Mouse (Mus musculus): ENCODE results near the gene Tbcc.
A peak's percentile ranks its signal among the peaks of the same experiment; 100 is the strongest.
"Not testable (repeated sequence)": the region's sequence is repeated elsewhere in the genome, so short reads cannot be mapped to it uniquely, and the experiment has no call there.

Gene Tbcc

DNA sequence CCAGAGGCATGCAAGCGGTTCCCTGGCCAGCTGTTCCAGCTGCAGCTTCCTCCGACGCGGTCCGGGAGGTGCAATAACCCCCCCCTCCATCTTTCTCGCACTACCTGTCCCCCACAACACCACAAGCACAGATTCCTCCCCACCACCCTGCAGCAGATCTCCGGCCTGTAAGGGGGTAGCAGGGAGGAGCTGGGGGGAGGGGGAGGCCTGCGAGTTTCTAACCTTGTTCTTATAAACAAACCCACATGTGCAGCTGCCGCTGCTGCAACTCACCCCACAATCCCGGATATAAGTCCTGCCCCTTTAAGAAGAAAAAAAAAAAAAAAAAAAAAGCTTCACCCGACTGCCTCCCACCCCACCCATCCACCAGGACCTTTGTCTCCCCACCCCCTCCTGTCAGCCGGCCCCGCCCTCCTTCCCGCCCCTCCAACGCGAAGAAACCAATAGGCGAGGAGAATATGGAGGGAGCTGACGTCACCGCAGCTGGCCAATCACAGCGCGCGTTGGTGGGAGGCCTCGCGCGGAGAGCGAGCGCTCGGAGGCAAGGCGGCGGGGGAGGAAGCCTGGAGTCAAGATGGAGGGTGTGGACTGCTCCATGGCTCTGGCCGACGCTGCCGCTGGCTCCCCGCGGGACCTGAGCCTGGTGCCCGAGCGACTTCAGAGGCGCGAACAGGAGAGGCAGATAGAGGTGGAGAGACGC, at the start of gene Tbcc:
TSS of gene Tbcc (plus strand) at position 569 of the 700 bp plus-strand sequence.
- peak; percentile 96 to 97 for DNase-seq (ENCODE audit: low spot score in 2 of 2)

DNA sequence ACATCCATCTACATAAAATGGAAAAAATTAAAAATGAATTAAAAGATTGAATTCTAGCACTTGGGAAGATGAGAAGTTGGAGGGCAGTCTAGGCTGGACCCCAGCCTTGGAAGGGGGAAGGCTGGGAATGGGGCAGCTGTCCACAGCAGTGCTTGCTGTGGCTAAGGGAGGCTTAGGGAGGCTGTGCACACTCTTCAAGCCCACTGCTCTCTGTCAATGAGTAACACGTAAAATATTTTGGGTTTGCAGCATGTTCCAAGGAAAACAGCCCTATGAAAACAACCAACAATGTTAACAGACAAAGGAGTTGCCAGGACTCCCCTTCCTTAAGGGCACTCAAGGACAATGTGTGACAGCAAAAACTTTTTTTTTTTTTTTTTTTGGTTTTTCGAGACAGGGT, 47.5 kb upstream of the Tbcc start:
- no peak for DNase-seq (ENCODE audit: low spot score in 2 of 2)

DNA sequence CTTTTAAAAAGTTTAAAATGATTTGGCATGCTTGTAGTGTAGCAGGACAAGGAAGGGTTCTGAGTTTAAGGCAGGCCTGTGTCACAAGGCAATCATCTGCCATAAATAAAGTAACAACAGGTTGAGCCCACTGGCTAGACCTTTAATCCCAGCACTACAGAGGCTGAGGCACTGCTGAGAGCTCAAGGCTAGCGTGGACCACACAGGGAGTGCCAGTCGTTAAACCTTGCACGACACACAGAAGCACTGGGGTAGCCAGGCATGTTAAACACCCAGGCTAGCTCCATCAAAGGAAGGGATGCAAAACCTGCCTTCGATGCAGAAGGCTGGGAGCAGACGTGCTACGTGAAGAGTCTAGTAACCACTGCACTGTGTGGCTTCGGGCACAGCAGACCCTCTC, 46.8 kb upstream of the Tbcc start:
- no peak for DNase-seq (ENCODE audit: low spot score in 2 of 2)

DNA sequence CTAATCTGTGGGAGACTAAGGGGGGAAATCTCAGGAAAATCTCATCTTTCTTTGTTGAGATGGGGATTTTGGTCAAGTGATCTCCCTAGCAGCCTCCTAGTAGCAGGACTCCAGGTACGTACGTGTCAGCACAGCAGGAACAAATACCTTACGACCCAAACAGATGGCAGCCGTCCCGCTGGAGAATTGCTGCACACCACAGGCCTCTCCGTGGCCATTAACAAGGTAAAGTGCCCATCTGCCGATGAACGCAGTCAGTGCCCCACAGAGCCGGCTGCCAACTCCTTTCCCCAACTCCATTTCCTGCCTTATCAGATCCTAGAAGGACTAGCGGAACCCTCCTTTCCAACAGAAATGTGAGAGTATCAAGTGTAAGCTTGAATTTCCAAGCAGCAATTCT, 45.7 kb upstream of the Tbcc start:
- DNase-seq (ENCODE audit: low spot score in 2 of 2): no peak

DNA sequence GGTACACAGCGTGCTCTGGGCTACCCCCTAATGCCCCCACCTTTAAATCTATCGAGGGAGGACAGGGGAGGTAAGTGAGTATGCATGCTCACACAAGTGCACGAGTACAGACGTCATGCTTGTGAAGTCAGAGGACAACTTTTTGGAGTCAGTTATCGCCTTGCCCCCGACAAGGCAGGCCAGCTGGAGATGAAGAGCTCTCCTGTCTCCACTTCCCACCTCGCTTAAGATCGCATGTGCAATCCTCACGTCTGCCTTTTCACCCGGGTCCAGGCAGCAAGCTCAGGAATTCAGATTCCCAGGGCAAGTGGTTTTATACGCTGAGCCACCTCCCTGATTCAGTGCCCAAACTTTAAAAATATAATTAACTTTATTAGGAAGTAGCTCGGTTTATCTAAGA, 45.2 kb upstream of the Tbcc start:
- no peak for DNase-seq (ENCODE audit: low spot score in 2 of 2)

DNA sequence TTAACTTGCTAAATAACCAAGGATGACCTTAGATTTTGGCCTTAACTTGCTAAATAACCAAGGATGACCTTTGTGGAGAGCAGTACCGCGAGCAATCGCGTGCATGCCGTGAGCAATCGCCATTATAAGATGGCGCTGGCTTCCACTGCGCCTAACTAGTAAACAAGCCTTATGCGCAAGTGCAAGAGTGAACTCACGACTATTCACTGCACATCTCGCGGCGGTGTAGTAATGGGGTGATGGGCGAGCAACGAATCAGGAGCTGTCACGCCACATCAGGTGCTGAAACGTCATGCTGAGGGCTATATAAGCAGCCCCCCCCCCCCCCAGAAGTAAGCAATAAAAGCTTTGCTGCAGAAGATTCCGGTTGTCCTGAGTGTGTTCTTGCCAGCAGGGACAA, 43.9 kb upstream of the Tbcc start:
- not testable (repeated sequence) for DNase-seq (ENCODE audit: low spot score in 2 of 2)

DNA sequence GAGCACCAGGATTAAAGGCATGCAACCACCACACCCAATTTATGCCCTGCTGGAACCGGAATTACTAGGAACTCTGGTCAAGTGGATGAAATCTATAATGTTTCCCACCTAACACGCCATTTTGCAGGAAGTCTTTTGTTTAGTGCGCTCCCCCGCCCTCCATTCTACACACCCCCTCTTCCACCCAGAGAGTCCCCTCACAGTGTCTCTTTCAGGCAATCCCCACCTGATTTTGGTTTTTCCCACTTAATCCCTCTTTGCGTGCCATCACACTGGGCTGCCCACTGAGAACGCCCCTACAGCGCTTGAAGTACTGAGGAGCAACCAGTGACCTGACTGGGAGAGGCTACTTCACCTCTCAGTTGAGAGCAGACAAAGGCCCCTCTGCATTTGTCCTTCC, 43.3 kb upstream of the Tbcc start:
- no peak for DNase-seq (ENCODE audit: low spot score in 2 of 2)

DNA sequence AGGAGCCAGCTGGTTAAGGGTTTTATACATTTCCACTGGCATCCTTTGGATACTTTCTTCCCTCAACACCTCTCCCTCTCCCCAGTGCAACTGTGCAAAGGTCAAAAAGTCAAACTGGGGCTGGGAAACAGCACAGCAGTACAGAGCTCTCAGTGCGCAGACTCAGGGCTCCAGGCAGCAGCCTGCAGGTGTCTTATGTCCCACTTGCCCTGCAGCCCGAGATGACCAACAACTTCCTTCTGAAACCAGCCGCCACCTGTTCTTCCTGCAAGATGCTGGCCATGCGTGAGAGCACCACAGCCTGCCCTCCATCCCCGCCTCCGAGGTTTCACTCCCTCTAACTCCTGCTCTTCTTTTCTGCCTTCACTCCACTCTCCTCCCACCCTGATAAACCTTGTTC, 37.8 kb upstream of the Tbcc start:
- peak; percentile 79 to 83 for DNase-seq (ENCODE audit: low spot score in 2 of 2)

DNA sequence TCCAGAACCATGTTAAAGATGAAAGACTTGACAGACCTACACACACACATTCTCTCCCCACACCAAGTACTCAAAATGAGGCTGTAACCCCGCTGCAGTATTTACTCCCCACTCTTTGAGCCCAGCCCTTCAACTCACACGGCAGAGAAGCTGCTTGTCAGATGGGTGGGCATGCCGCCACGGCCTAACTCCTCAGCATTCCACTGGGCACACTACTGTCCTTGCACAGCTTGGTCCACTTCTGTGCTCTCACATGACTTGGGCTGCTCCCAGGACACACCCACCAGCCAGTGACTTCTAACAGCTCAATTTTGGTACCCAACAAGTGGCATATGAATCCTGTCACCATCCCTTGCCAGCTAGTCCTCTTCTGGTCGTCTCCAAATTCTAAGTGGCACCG, 37.2 kb upstream of the Tbcc start:
- peak in 1 of 2 experiments; percentile 39 for DNase-seq (ENCODE audit: low spot score in 2 of 2)

DNA sequence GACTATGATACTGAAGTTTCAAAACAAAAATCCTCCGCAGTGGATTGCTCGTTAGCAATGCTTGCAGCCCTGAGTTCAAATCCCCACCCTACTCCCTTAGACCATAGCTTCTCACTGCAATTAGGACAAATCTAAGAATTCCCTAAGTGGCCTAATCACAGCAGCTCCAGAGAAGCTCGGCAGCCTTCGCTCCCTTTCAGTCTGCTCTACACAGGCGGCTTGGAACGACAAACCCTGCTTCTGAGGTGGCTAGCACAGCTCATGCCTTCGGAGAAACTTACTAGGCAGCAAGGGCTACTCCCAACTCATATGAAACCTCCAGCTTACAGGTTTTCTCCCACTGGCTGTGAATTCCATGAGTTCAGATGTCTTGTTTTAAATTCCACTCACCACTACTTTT, 36.4 kb upstream of the Tbcc start:
- no peak for DNase-seq (ENCODE audit: low spot score in 2 of 2)

DNA sequence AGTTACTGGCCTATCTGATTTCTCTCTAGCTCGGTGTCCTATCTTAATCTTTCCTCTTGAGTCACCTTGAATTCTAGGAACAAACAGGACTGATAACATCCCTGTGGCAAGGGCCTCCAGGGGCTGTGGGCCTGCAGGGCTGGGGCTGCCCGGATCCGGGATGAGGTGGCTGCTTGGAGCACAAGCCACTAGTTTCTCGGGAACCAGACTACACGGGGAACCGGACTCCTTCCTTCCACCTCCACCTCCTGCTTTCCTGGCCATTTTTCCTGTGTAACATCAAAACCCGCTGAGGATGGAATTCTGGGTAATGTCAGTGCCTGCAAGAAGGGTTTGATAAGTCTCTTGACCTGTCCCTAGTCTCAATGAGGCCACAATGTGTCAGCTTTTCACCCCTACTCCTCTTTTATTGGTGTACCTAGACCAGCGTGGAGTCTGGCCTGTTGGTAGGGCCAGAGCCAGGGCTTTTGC, 35.8 kb upstream of the Tbcc start:
- no peak for DNase-seq (ENCODE audit: low spot score in 2 of 2)

DNA sequence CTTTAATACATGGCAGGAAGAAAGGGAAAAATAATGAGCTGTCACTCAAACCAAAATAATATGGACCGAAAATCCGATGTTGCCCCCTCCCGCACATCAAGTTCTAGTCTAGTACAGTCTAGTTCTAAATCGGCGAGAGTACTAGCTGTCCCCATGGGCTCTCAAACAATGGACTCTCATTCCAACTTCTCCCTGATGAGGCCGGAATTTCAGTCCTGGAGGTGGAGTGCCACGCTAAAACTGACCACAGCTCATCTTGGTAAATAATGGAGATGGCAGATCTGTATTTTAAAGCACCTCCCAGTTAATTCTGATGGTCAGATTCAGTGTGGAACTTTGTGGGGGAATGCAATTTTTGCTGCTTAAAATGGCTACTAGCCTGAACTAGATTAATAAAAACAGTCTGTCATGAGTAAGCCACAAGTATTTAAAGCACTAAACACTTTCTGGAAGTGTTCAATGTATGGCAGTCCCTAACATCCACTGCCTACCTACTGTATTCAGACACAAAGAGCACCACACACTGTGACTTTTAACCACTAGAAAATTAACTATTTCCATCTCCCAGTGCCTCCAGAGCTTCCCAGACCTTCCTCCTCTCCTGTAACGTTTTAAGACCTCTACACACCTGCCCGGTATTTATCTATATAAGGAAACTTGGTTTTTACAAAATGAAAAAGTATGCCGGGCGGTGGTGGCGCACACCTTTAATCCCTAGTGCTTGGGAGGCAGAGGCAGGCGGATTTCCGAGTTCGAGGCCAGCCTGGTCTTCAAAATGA, 35.0 kb upstream of the Tbcc start:
- peak in 1 of 2 experiments; percentile 38 for DNase-seq (ENCODE audit: low spot score in 2 of 2)

DNA sequence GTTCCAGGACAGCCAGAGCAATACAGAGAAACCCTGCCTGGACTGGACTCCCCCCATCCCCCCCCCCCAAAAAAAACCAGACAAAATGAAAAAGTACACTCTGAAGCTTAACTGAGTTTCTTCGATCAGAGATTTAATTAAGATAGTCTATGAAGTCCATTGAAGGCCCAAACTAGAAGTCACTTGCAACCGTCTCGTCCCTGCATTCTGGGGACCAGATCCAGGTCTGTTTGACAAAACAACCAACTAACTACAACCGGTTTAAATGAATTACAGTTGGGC, 34.4 kb upstream of the Tbcc start:
- no peak for DNase-seq (ENCODE audit: low spot score in 2 of 2)

DNA sequence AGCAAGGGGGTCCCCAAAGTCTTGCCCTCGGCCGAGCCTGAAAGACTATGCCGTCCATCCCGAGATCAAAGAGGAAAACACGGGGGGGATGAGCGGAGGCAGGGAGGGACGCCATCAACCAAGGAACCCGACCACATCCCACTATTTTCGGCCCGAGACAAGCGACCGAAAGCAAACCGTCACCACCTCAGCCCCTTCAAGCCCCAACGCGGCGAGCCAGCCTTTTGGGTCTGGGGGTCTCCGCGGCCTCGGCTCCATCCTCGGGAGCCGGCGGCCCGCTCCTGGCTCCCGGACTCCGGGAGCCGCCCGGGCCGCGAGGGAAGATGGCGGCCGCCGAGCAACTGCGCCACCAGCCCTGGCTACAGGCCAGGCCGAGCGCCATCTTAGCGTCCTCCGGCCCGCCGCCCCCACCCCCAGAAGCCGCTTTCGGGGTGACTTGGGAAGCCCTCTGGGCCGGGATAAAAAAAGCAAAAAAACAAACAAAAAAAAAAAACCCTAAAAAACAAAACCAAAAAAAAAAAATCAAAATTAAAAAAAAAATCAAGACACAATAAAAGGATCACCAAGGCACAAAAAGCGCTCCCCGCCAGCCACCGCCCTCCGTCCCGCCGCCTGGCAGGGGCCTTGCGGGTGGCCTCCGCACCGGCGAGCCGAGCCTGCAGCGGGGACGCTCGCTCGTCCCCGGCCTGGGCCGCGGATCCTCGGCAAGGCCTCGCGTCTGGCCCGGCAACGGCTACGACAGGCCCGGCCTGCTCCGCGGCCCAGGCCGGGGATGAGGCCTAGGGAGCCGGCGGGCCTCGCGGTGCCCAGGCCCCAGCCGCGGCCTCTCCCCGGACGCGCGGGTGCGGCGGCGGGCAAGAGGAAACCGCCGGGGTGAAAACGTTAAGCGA, 33.8 kb upstream of the Tbcc start:
- peak; percentile 71 to 75 for DNase-seq (ENCODE audit: low spot score in 2 of 2)

DNA sequence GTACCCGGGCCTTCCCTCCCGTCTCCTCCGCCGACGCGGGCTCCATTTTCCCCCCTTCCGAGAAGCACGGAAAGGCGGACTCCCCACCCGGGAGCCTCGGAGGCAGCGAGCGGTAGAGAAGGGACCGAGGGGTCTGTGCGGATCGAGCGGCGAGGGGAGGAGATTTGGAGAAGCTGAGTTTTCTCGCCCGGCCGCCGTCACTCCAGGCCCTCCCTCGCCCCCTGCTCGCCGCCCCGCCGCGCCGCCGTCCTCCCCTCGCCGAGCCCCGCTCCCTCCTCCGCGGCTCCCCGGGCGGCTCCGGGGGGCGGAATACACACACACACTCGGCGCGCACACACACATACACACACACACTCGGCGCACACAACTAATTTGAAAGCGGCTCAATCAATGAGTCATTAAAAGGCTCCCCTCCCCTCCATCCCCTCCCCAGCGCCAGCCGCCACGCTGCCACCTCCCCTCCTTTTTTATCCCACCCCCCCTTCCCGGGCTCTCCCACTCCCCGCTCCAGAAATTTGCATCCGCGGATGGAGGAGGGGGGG, 33.1 kb upstream of the Tbcc start:
- peak; percentile 71 to 77 for DNase-seq (ENCODE audit: low spot score in 2 of 2)

DNA sequence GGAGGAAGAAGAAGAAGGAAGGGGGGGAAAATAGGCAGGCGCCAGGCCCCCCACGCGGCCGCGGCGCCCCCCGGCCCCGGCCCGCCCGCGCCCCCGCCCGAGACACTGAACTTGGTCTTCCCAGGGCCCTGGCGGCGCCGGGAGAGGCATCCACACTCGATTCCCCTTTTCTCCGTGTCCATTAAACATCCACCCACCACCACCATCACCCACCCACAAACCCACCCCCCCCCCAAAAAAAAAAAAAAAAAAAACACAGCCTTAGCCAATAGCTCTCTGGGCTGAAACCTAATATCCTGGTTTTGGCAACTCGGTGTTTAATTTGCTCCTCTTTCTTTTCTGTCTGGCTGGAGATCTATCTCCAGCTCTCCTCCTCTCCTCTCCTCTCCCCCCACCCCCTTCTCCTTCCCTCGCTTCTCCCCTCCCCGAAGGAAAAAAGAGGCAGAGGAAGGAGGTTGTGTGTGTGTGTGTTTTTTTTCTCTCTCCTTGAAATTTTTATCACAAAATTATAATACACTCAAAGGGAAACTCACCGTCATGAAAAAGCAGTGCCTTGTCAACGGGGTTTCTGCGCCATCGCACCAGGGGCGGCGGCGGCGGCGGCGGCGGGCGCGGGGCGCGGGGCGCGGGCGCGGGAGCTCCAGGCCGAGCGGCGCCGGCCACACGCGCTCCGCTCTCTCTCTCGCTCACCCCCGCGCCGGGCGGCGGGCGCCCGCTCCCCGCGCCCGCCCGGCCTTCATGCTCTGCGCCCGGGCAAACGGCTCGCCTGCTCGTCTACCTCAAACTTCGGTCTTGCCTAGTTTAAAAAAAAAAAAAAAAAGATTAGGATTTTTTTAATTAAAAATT, 32.4 kb upstream of the Tbcc start, which contains the start of gene Bicral:
TSS of gene Bicral (minus strand) at position 580 of the 846 bp plus-strand sequence.
- DNase-seq (ENCODE audit: low spot score in 2 of 2): peak; percentile 67 to 72

DNA sequence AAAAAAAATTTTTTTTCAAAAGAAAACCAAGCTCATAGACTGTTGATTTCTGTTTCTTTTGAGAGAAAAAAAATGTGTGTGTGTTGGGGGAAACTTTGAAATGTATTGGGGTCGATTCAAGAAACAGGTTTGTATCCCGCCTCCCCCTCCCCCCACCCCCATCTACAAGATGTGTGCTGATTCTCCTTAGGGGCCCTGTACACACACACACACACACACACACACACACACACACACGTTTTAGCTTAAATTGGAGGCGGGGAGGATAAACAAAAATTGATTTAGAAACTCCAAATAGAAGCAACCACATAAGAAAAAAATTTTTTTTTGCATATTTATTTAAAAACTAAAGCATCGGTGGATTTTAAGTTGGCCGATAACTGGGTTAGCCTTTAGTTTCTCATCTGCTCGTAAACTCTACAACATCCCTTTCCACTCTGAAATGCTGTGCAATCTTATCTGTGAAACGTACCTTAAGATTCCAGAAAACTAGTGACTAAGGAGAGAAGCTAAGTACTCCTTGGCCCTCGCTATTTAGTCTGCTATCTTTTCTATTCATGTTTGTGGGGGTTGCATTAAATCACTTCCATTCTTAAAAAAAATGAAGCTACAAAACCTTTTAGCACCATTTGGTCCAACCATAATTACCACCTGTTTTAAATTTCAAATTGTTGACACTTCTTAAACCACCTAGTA, 31.6 kb upstream of the Tbcc start:
- no peak for DNase-seq (ENCODE audit: low spot score in 2 of 2)

DNA sequence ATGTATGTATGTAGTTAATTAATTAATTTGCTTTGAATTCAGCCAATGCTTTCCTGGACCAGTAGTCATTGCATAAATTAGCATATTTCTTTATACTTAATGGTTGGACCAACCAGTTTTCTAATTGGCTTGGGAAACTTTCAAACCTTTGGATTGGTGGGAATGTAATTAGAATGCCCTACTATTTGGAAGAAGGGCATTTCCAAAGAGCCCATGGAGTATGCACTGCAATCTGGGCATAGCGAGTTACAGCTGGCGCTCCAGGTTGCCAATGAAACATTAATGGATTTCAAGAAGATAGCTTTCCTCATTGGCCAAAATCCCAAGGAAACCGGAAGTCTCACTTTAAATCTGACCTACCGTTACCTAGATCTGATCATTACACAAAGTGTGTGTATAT, 30.4 kb upstream of the Tbcc start:
- DNase-seq (ENCODE audit: low spot score in 2 of 2): no peak

DNA sequence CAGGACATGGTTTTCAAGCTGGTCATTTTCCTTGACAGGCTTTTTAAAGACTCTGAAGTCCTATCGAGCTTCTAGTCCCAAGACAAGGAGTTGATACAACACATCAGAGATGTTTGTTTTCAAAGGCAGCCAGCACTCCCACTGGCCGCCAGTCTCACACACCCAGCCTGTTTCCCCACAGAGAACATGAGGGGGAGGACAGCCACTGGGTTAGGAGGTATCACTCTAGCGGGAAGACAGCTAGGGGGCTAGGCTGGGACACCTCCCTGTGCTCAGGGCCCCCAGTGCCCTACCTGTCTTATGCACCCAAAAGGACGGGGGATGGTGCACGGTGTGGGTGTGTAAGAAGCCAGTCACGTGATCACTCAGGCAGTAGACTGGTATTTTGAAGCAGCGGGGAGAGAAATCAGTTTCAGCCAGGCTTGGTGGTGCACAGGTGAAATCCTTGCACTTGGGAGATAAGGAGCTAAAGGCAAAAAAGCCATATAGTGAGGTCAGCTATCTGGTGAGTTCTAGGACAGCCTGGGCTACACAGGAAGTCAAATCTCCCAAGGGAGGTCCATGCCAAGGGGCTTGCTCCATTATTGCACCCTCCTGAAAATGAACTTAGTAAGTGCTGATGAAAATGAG, 25.8 kb upstream of the Tbcc start:
- no peak for DNase-seq (ENCODE audit: low spot score in 2 of 2)

DNA sequence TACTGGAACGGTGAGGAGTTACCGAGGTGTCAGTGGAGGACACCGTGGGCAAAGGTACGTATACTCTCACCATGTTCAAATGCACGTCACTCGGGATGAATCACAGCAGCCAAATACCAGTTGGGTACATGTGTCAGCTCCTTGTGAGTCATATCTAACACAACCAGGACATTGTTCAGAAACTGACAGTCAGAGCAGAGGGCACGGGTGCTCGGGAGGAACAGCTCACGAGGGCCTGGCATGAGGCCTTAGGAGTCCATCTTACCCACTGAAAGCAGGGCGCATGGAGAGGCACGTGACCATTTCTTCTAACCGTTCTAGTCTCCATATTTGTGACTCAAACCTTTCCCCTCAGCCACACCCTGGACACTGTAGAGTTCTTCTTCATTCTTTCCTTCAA, 23.6 kb upstream of the Tbcc start:
- DNase-seq (ENCODE audit: low spot score in 2 of 2): no peak

Measured in spleen, postnatal 36 days (tissue).